Mouse (Mus musculus) cerebellum, postnatal 14 days (tissue): ENCODE results near the gene Kcnj10.

Experiments
- DNase-seq, 2 experiments: peaks; one replicate each; pipeline ENCODE4 v3.0.0; 2021; ENCODE audit warnings: mixed read lengths in 2 of 2

The Kcnj10 gene

DNA sequence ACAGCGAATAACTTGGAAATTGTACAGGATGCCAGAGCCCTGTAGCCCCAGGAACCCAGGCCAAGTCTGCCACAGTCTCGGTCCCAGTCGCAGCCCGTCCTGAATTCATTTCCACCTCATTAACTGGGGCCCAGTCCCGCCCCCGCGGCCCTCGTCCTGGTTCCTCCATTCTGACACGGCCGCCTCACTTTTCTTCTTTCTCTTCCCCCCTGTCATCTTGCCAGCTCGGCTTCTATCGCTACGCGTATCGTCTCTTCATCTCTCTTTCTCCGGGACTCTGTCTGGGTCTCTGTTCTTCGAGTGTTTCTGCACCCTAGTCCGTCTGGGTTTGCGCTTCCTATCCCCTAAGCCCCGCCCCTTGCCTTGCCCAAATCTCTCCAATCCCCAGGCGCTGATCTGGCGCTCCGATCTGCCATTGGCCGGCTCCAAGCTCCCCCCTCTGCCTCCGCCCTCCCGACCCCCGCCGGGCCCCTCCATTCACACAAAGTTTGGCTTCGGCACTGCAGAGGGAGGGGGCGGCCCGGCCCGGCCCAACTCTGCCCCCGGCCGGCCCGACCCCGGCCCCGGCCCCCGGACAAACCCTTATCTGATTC is at the start of gene Kcnj10:
Gene Kcnj10, plus strand, starts transcription at position 482 of the 593 bp plus-strand sequence.
- DNase-seq: peak; percentile 80 to 87

DNA sequence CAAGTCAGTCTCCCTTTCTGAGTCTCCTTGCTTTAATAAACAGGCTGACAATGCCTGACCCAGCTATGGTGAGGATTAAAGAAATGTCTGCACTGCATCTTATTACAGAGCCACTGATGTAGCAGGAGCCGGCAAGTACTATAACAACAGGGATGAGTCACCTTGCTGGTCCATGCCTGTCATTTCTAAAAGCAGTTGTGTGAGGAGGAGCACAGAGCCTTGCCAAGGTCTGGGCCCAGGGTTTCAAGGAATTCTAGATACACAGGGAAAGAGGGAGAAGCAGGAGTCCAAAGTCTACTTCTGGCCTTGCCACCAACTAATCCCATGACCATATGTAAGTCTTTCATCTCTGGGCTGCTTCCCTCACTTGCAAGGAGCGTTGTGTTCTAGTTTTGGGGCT is 48.1 kb upstream of the Kcnj10 start:
- DNase-seq: no peak

DNA sequence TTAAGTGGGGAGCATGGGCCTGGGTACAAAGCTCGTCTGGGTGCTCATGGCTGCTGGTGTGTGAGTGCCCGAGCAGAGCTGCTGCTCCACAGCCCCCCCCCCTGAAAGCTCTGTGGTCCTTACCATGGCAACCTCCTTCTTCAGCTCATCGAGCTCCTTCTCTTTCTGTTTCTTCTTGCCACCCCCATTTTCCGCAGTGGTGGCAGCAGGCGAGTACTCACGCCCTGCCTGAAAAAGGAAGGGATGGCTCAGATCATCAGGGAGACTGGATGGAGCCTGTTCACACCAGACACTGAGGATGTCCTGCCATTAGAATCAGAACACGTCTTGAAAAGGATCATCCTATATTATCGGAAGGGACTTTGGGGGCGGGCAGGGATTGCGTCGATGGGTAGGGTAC is 47.6 kb upstream of the Kcnj10 start:
- no peak for DNase-seq

DNA sequence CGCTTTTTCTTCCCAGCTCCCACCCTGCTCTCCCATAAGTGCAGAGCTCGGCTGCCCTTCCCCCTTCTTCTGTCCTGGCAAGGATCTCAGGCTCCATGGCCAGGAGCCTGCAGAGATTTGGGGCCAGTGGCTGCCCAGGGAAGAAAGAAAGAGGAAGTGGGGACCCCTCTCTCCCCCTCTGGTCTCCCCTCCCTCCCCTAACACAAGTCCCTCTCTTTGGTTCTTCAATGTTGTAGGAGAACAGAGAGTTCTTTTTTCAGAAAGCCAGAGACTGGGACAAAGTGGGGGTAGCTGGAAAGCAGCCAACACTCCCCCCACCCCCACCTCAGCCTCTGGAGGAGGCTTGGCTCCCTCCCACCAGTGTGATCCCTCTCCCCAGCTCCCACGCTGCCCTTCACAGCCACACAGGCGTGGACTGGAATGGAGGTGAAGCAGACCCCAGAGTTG is 45.2 kb upstream of the Kcnj10 start:
- DNase-seq: peak; percentile 44 to 52

DNA sequence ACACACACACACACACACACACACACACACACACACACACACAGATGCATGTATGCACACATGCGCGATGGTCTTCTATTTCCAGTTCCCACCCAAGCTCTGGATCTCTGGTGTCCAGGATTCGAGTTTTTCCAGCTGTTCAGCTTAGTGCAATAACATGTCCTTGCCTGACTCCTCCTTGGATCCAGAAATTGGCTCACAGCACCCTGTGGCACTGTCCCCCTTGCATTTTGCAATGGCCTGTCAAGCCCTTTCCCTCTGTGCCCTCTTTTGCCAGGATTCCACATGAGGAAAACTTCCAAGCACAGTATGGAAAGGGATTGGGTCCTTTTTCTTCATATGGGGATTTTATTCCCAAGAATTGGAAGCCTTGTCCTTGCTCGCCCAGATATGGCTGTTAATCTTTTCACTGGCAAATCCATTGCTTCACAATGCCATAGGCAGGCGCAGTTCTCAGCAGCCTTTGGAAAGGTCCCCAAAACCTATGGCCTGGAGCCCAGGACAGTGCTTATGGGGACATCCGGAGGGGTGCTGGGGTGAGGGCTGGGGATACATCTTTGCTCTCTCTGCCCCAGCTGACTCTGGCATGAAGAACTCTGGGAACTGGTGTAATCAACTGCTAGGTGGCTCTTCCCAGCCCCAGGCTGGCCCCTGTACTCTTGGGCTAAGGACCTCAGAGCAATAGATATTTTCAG is 44.0 kb upstream of the Kcnj10 start:
- DNase-seq: peak; percentile 41 to 60

DNA sequence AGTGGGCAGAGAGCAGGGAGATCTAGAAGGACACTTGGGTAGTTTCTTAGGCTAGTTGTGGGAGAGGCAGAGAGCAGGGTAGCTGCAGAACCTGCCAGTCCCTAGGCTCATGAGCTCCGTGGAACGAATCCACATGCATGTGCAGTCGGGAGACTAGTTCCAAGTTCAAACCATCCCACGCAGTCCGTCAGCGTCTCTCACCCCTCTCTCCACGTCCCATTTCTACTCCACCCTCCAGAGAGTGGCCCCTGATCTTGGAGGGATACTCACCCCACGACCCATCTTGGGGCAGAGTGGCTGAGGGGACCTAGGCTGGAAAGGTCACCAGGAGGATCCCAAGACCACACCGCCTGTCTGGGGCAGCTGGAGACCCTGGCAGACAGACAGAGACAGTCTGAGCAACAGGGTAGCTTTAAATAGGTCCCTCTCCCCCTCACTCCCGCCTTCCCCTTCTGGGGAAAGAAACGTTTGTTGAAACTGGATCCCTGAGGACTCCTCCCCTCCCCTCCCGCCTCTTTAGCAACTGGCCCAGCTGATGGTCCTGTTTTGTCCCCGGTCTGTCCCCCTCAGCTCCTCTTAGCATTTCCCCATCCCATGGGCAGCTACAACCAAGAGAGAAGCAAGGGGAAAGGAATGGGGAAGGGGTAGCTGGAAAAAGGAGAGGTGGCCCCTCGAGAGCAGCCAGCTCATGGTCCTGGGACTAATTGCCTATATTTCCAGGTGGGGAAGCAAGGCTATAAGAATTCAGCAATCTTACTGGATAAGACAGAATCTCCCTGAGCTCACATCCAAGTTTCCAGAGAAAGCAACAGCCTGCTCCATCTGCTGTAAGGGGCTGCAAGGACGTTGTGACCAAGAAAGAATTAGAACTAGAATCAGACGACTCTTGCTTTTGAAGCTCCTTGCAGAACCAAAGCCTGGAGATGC is 43.1 kb upstream of the Kcnj10 start, which contains the start of gene Atp1a2:
Gene Atp1a2, minus strand, starts transcription at position 454 of the 927 bp plus-strand sequence.
- DNase-seq: peak; percentile 30 to 36

DNA sequence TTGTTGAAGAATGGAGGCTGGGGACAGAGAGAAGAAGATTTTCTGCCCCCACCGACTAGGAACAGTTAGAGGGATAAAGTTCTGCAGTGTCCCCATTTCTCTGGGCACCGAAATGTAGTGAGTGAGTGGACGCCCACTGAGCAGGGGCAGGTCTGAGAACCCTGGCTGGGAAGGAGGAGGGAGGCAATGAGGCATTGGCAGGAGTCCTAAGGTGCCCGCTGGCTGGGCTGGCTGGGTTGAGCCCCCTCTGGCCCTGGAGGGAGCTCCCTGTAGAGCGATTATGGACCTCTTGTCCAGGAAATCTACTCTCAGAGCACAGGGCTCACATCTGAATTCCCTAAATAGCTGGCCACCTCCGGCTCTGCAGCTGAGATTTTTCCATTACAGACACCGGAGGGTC is 41.5 kb upstream of the Kcnj10 start:
- DNase-seq: no peak

DNA sequence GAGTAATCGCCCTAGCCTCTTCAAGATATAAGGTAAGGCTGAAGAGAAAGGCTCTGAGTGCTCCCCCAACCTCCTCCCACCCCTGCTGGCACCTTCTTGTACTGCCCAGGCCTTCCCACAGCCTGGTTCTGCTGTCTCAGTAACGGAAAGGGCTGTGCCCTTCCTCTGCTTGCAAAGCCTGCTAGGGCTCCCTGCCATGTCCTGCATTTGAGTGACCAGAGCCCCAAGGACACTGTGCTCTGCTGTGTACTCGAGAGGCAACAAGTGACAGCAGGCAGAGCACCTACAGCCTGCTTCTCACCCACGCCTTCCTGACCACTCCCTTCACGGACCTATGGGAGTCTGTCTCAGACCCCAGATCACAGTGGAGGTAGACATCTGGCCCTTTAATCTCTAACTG is 40.8 kb upstream of the Kcnj10 start:
- no peak for DNase-seq

DNA sequence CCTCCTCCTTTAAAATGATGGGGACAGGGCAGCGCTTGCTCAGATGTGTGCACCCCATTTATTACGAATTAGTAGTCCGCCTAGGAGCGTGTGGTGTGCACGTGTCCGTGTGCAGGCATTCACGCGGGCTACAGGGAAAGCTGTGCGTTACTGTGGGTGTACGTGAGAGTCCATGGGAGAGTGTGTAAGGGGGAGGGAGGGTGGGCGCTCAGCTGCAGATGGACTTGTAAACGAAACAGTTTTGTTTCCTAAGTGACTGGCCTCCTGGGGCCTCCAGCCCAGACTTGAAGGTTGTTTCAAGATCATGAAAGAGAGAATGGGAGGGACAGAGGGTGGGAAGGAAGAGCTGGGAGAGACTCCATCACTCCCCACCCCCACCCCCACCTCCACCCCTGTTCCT is 39.8 kb upstream of the Kcnj10 start:
- DNase-seq: no peak

DNA sequence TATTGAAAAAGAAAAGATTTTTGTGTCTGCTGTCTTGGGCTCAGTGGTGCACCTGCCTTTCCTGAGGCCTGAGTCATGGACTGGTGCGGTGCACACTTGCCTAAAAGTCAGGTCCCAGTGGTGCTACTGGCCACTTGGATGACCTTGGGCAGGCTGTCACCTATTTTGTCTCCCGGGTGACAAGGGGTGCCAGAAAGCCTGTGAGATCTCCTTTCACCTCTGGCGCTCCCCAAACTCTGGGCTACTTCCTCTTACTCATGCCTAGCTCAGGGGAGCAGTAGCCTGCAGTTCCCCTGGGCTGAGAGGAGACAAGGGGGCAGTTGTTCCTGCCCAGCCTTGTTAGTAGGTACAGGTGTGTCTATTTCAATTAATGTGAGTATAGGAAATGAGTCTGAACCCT is 38.7 kb upstream of the Kcnj10 start:
- DNase-seq: no peak

DNA sequence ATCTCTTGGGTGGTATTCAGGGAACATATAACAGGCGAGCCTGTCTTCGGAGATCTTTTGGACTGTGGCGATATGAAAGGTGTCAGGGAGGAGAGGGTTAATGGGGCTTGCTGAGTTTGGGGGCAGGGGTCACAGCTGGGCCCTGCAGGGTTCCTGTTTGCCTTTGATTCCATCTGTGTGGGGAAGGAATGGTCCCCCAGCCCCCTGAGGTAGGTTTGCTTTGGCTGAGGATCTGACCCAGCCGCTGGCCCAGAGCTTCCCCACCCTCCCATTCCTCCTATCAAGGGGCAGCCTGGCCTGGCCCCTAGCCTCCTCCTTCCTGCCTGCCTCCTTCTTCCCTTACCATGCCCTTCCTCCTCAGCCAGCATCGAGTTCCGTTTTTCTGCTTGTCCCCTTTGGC is 38.2 kb upstream of the Kcnj10 start:
- no peak for DNase-seq

DNA sequence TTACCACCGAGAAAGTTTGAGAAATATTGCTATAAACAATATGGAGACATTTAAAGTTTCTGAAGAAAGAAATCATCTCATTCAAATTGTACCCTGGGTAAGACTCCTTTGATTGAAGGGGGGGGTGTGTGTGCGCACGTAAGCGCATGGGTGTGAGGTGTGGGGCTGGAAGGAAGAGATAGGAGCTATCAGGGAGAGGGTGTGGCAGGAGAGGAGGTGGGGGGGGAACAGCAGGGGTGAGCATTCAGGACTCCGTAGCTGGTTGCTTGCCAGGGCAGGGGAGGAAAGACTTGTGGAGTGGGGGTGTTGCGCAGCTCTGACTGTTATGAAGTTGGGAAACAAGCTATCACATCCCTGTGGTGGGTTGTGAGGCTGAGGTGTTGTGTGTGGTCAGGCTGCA is 36.6 kb upstream of the Kcnj10 start:
- no peak for DNase-seq

DNA sequence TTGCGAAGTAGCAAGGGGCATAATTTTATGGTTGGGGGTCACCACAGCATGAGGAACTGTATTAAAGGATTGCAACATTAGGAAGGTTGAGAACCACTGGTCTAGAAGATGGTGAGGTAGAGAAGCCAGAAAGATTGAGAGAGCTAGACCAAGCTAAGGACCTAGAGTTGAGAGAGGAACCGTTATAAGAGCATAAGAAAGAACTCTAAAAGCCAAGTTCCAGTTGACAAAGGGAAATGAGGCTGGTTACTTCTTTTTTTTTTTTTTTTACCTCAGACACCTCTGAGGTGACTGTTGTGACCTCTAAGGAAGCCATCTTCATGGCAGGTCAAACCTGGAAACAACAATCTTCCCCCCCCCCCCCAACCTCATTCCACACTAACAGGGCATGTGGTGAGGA is 35.9 kb upstream of the Kcnj10 start:
- DNase-seq: no peak

DNA sequence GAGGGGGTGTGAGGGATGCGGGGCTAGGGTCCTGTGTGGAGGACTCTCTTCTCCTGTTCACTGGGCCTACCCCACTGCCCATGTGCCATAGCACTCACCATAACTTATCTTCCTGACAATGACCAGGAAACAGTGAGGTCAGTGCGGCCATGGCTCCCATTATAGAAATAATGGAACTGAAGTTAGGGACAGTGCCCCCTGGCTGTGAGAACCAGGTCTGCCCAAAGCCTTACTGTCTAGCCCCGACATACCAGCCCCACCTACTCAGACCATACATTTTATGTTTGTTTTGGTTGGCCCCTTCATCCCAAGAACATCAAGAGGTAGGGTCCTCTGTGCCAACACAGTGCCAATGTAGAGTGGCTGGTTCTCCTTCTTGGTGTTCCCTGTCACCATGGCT is 35.4 kb upstream of the Kcnj10 start:
- no peak for DNase-seq

DNA sequence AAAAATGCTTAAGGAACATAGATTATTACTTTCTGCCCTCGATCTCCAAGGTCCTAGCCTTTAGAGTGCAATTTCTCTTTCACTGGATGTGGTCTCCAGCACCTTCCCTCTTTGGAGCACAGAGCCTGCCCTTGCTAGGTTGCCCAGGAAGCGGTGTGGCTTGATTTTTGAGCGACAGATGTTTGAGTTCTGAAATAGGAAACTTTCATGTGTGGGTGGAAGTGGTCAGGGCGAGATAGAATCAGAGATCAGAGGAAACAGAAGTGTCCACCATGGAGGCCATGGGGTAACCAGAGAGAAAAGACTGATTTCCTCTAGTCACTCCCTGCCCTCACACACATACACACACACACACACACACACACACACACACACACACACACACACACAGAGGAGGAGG is 34.8 kb upstream of the Kcnj10 start:
- DNase-seq: no peak

DNA sequence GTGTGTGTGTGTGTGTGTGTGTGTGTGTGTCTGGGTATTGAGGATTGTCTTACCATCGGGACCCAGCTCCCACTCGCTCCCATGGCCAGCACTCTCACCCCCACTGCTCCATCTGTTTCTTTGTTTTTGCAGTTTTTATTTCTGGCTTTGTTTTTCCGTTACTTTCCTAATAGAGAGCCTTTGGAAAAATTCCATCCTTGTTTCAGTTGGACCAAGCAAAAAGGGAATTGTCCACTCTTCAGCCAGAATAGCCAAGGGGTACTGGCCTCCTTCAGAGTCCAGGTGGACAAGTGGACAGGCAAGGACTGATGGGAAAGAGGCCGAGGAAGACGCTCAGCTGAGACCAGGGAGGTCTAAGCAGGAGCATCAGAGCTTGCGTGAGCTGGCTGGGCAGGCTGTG is 34.1 kb upstream of the Kcnj10 start:
- peak in 1 of 2 experiments; percentile 25 for DNase-seq

DNA sequence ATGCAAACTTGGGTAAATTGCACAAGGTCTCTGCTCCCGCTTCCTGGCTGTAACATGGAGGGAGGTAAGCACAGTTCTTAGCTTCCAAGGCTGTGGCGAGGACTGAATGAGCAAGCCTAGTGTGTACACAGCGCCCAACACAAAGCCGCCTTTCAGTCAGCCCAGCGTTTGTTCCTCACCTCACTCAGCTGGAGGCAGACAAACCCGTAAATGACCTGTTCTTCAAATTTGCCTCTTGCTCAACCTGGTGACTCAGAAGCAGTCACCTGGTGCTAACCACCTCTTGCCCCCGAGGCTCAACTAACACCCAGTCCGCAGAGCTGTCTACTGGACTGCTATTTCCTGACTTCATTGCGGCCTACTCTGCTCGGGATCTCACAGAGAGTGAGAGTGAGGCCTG is 33.1 kb upstream of the Kcnj10 start:
- DNase-seq: no peak

DNA sequence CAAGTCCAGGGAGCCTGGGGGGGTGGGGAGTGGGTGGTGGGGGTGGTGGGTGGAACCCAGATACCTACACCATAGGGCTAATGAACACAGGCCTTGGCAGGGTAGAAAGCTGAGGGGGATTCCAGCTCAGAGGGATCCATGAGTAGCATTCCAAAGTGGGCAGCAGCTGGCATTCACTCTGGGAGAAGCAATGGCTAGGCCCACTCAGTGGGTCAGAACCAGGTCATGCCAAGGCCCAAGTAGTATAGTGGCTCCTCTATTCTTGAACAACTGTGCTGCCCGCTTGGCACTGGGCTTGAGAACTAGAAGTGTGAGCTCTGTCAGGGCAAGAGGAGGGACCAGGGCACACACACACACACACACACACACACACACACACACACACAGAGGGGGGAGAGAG is 32.6 kb upstream of the Kcnj10 start:
- DNase-seq: peak in 1 of 2 experiments; percentile 32

DNA sequence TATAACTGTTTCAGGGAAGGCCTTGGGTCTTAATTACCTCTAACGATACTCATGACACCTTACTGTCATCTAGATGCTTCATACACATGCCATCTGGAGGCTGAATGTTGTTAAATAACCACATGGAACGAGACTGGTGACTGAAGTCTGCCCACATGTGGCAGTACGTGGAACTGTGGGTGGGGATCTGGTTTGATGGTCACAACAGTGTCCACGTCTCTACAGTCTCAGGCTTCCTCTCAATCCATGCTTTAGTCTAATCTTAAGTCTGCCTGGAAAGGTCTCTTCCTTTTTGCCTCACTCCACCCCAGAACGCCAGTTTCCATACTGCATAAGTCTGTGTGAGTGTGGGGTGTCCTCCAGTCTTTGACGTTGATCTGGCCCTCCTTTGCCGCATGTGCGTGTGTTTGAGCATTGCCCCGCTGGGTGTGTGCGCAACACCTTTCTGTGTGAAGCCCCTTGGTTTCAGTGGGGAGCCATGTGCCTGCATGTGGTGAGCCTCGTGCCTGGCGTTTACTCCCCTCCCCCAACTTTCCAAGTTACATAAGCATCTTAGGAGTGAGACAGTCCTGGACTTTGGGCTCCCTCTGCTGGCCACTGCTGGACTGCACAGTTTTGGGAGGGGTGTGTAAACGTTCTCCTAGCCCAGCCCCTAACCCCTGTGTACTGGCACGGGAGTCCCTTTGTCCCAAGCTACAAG is 31.2 kb upstream of the Kcnj10 start:
- peak; percentile 97 to 99 for DNase-seq

DNA sequence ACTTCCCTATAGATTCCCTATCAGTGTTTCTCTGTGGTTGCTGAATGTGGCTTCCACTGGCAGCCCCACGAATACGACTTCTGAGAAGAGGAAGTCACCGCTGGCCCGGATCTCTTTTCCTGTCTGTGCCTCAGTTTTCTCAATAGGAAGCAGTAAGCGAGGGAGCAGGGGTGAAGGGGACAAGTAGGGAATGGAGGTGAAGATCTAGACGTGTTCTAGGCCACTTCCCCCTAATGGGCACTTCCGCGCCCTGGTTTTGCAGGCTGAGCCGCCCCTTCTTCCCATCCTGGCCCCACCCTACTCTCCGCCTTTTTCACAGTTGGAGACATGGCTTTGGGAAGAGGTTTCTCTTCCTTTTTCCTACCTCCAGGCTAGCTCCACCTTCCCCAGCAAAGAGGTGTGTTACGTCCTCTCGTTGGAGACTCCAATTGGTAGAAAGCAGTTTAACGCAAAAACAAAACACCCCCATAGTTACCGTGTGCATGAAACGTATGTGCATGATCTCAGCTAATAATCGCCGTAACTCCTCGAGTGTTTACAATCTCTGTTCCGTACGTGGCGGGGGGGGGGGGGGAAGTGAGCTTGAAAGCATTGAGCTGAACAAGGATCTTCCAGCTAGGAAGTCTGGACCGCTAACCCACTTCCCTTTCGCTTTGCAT is 29.6 kb upstream of the Kcnj10 start:
- peak; percentile 78 to 80 for DNase-seq

DNA sequence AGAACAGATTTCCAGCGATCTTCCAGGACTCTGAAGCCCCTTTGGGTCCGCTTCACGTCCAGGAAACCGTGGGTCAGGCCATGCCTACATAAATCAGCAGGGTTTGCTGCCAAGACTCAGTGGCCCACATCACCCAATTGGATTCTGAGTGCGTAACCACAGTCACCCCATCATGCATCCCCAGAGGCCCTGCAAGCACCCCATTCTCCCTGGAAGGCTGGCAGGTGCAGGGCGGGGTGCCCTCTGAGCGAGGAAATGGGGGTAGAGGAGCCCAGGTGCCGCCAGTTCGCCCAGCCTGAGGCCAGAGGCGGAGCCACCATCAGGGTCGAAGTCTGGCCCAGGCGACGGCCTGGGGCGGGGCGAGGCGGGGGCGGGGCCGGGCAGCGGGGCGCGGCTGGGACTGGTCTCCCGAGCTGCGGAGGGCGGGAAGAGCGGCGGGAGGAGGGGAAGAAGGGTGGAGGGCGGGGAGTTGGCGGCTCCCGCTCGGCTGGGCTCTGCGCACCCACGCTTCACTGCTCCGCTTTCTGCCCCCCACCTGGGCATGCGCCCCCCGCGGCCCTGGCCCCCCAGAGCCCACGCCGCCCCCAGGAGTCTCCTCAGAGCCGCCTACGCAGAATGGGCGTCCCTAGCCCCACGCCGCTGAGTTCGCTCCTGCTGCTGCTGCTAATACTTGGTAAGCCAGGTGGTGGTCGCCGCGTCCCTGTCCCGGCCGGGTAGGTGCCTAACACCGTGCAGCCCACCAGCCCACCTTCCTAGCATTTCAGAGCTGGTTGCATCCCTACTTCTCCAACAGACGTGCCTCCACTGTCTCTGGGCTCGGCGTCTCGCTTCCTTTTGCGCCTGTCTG is 28.9 kb upstream of the Kcnj10 start:
- peak; percentile 92 to 93 for DNase-seq
